Mouse (Mus musculus): ENCODE data around the gene Nox1. TPM values are rescaled to one million over a fixed set of nuclear protein-coding genes. Genes with fewer than 3 reads are reported as not detected.

The Nox1 gene
- polyA plus RNA-seq (2012; rRNA removed): 3.6 and 5.2 TPM in 2 replicates

GRCm38 (mm10) chrX:134221856-134222255 lies at the start of gene Nox1:
Gene Nox1 (minus strand): TSS chrX:134221956.

DNA sequence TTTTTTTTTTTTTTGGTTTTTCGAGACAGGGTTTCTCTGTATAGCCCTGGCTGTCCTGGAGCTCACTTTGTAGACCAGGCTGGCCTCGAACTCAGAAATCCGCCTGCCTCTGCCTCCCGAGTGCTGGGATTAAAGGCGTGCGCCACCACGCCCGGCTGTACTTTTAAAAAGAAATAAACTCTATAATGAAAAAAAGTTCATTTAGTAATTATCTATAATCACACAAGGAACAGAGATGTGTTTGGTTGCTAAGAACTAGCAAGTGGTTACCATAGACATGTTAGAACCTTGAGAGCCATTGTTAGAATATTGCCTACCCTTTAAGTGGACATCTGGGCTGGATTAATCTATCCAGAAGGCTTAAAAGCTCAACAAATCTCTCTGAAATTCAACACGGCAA lies 34.6 kb downstream of the Nox1 start, which contains the start of gene Arl13a:
TSS of gene Arl13a (plus strand) at position 301 of the 400 bp plus-strand sequence.

GRCm38 (mm10) chrX:134162043-134162720 lies 59.6 kb downstream of the Nox1 start, which contains the start of gene Xkrx:
Gene Xkrx (minus strand): TSS chrX:134162076.

DNA sequence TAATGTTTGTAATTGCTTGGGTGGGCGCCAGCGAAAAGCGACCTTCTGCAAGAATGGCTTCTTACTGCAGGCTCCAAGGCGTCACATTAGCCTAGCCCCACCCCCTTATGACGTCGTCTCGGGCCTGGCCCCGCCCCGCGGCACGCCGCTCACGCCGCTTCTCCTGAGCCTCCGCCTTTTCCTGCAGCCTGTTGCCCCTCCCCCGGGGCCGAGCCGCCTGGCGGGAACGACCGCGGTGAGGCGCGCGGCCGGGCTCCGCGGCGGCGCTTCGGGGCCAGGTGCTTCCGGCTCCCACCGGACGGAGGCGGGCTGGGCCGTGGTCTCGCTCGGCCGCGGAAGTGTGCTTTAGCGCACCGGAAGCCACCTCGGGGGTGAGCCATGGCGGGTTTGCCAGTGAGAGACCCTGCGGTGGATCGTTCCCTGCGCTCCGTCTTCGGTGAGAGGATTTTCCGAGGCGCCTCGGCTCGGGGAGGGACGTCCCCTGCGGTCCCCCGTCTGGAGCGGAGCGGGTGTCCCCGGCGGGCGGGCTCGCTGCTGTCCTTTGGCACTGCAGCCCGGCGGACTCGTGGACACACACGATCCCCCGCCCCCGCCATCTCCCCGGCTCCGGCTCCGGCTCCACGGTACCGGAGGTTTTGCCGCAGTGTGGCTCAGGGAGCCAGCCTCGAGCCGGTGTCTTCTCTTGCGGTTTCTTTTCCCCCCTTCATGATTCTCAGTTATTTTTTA lies 162.6 kb downstream of the Nox1 start, which contains the start of gene Cstf2:
TSS of gene Cstf2 (plus strand) at position 201 of the 726 bp plus-strand sequence.

Other genes with a start within 250 kb of the Nox1 start
- gene Sytl4, start 240.1 kb downstream of the Nox1 start, polyA plus RNA-seq (2012; rRNA removed): 1.4 and 2.1 TPM in 2 replicates
- 13.2 and 14.7 TPM in 2 replicates for gene Cstf2, start 162.8 kb downstream of the Nox1 start, polyA plus RNA-seq (2012; rRNA removed)
- 0.19 and 0.30 TPM in 2 replicates for gene Xkrx, start 59.9 kb downstream of the Nox1 start, polyA plus RNA-seq (2012; rRNA removed)
- gene Arl13a, start 34.5 kb downstream of the Nox1 start, polyA plus RNA-seq (2012; rRNA removed): not detected in 2 replicates
- gene Trmt2b, start 55.0 kb upstream of the Nox1 start, polyA plus RNA-seq (2012; rRNA removed): 6.4 and 6.7 TPM in 2 replicates
- gene Tmem35a, start 73.3 kb upstream of the Nox1 start, polyA plus RNA-seq (2012; rRNA removed): 1.2 TPM in 2 replicates
- 0.47 and 0.57 TPM in 2 replicates for gene Cenpi, start 86.1 kb upstream of the Nox1 start, polyA plus RNA-seq (2012; rRNA removed)
- gene Drp2, start 182.6 kb upstream of the Nox1 start, polyA plus RNA-seq (2012; rRNA removed): 0.57 and 0.70 TPM in 2 replicates